23 mouse cellular contexts compared by ENCODE assay signal in genomic region chr13:52175665-52176064, GRCm38 (mm10).
DNase-seq lines count a peak whose midpoint lies in the region; ATAC-seq and TF ChIP-seq lines count a peak whose summit lies in the region.
"Had no signal": no experiment of that assay in that cellular context is flagged by ENCODE, and none has a peak within 500 bp of the region (broad histone marks: within the 10 kb centered on the region; RNA-seq: fewer than 3 reads in every experiment).

No protein-coding gene starts in this region.

- no peaks in the 10 kb centered on the region for H3K36me3 ChIP-seq in intestine, embryonic 16.5 days (ENCODE audit: control insufficient read depth, insufficient read depth, low read length)
- H3K36me3 ChIP-seq in intestine, embryonic 15.5 days = no peaks in the 10 kb centered on the region
- H3K36me3 ChIP-seq in myocyte (ENCODE audit: control insufficient read depth, insufficient read depth) = no peaks in the 10 kb centered on the region
- H3K36me3 ChIP-seq: embryonic facial prominence, embryonic 15.5 days; forebrain, embryonic 15.5 days; heart, embryonic 10.5 days; hindbrain, embryonic 13.5 days had no signal

- no peak overlapping the region for H3ac ChIP-seq in myocyte (ENCODE audit: control insufficient read depth, insufficient read length)

- TF ChIP-seq POLR2A in myocyte (IDR thresholded peaks at IDR 0.05; ENCODE audit: insufficient read length, low read depth) = no peak

- H3K4me3 ChIP-seq in intestine, embryonic 16.5 days (ENCODE audit: low read length) = no peak overlapping the region
- no peak overlapping the region for H3K4me3 ChIP-seq in intestine, embryonic 15.5 days (replicated peaks)
- no peak overlapping the region for H3K4me3 ChIP-seq in myocyte
- H3K4me3 ChIP-seq: embryonic facial prominence, embryonic 15.5 days; forebrain, embryonic 15.5 days; heart, embryonic 10.5 days; hindbrain, embryonic 13.5 days had no signal

- no peaks in the 10 kb centered on the region for H3K9me3 ChIP-seq in intestine, embryonic 16.5 days (ENCODE audit: control insufficient read depth, low read length)
- H3K9me3 ChIP-seq in intestine, embryonic 15.5 days = no peaks in the 10 kb centered on the region
- H3K9me3 ChIP-seq: embryonic facial prominence, embryonic 15.5 days; forebrain, embryonic 15.5 days; heart, embryonic 10.5 days; hindbrain, embryonic 13.5 days had no signal

- 48% methylated on average over 2 of the region's 2 CpGs for WGBS in intestine, embryonic 16.5 days
- 64% methylated on average over 2 of the region's 2 CpGs for WGBS in intestine, embryonic 15.5 days

- H3K27me3 ChIP-seq in intestine, embryonic 16.5 days (replicated peaks; ENCODE audit: control insufficient read depth, insufficient read depth, low read length) = no peaks in the 10 kb centered on the region
- H3K27me3 ChIP-seq in intestine, embryonic 15.5 days (replicated peaks) = no peaks in the 10 kb centered on the region
- H3K27me3 ChIP-seq in myocyte (ENCODE audit: control insufficient read depth, insufficient read depth, insufficient read length) = no peaks in the 10 kb centered on the region
- H3K27me3 ChIP-seq: embryonic facial prominence, embryonic 15.5 days; forebrain, embryonic 15.5 days had no signal

- H3K4me2 ChIP-seq in intestine, embryonic 16.5 days (ENCODE audit: low read depth, low read length) = no peak overlapping the region
- H3K4me2 ChIP-seq in intestine, embryonic 15.5 days (replicated peaks) = no peak overlapping the region
- H3K4me2 ChIP-seq in myocyte (ENCODE audit: low read depth) = no peak overlapping the region
- H3K4me2 ChIP-seq: embryonic facial prominence, embryonic 15.5 days; forebrain, embryonic 15.5 days; hindbrain, embryonic 13.5 days had no signal

- ATAC-seq in intestine, embryonic 16.5 days = 0 out of 2 replicates have a peak, but pooled peaks have one; percentile 28
- ATAC-seq in intestine, embryonic 15.5 days = no peak
- ATAC-seq: activated CD4-positive, CD25-positive, alpha-beta regulatory T cell, adult 4 months; forebrain, embryonic 15.5 days; hindbrain, postnatal 0 days had no signal

- no peak overlapping the region for H3K27ac ChIP-seq in intestine, embryonic 16.5 days (ENCODE audit: low read length)
- H3K27ac ChIP-seq in intestine, embryonic 15.5 days = no peak overlapping the region
- H3K27ac ChIP-seq: embryonic facial prominence, embryonic 15.5 days; forebrain, embryonic 15.5 days; heart, embryonic 10.5 days; hindbrain, embryonic 13.5 days; hindbrain, postnatal 0 days had no signal

- H3K4me1 ChIP-seq in intestine, embryonic 16.5 days (ENCODE audit: control insufficient read depth, insufficient read depth, low read length) = no peaks in the 10 kb centered on the region
- no peaks in the 10 kb centered on the region for H3K4me1 ChIP-seq in intestine, embryonic 15.5 days (replicated peaks)
- H3K4me1 ChIP-seq: embryonic facial prominence, embryonic 15.5 days; forebrain, embryonic 15.5 days; heart, embryonic 10.5 days; hindbrain, embryonic 13.5 days had no signal

- peak; percentile 22 for DNase-seq in adrenal gland, adult 2 months
- no peak for DNase-seq in adrenal gland, postnatal 14 days
- peak; percentile 44 for DNase-seq in NIH3T3 (ENCODE audit: low read depth)
- DNase-seq in layer of hippocampus, postnatal 25 days (ENCODE audit: extremely low spot score in 1 of 2, low spot score in 1 of 2) = no peak
- no peak for DNase-seq in ovary, postnatal 10 days (ENCODE audit: low spot score)
- DNase-seq: adrenal gland, postnatal 36 days; cerebellum, adult 11 months; cerebellum, adult 9-11 months; cerebellum, postnatal 36 days; gastrocnemius, postnatal 25 days; heart, adult 18-20 months; heart, postnatal 10 days; heart, postnatal 4 days; kidney, adult 2 months had no signal

- H3K79me2 ChIP-seq in myocyte (ENCODE audit: control insufficient read depth, insufficient read depth) = no peaks in the 10 kb centered on the region

- no peak overlapping the region for H3K9ac ChIP-seq in intestine, embryonic 16.5 days (ENCODE audit: low read depth, low read length)
- no peak overlapping the region for H3K9ac ChIP-seq in intestine, embryonic 15.5 days
- H3K9ac ChIP-seq: embryonic facial prominence, embryonic 15.5 days; forebrain, embryonic 15.5 days; hindbrain, embryonic 13.5 days had no signal

TF ChIP-seq in myocyte, 11 proteins besides CTCF, POLR2A, EP300 and RAD21:
- TF ChIP-seq CEBPB (IDR thresholded peaks at IDR 0.05; ENCODE audit: insufficient read depth, poor library complexity, severe bottlenecking) (0 out of 2 replicates have a peak, but pooled peaks have one; percentile 23), TCF12 (IDR thresholded peaks at IDR 0.05; ENCODE audit: insufficient read depth, poor library complexity, severe bottlenecking) (peak; percentile 100), SRF (IDR thresholded peaks at IDR 0.05; ENCODE audit: control insufficient read depth, insufficient read length, low read depth) (peak; percentile 13), TCF3 (IDR thresholded peaks at IDR 0.05; ENCODE audit: insufficient read length, low read depth) (peak; percentile 99), REST (IDR thresholded peaks at IDR 0.05; ENCODE audit: insufficient read depth, insufficient read length) (no peak), MYOG (IDR thresholded peaks at IDR 0.05; ENCODE audit: control insufficient read depth in 1 of 3, insufficient read depth in 1 of 3, insufficient read length in 2 of 3, low read depth in 2 of 3) (peak; percentile 98 to 100 (median 100)), MYOD1 (IDR thresholded peaks at IDR 0.05; ENCODE audit: control insufficient read depth in 1 of 3, insufficient read length in 2 of 3, low read depth in 2 of 3) (peak; percentile 96 to 100 (median 100)), E2F4 (IDR thresholded peaks at IDR 0.05; ENCODE audit: insufficient read depth) (no peak)

Comparison
In these comparisons a context has a peak if more than half of its experiments do, and no peak if none do; other contexts are left out.
1. DNase-seq: peak in adrenal gland, adult 2 months (single experiment) and NIH3T3 (single experiment); none in adrenal gland, postnatal 14 days (single experiment), layer of hippocampus, postnatal 25 days (0 of 2) and ovary, postnatal 10 days (single experiment).